ENCODE assay signal across 8 mouse cellular contexts in the genomic region with DNA sequence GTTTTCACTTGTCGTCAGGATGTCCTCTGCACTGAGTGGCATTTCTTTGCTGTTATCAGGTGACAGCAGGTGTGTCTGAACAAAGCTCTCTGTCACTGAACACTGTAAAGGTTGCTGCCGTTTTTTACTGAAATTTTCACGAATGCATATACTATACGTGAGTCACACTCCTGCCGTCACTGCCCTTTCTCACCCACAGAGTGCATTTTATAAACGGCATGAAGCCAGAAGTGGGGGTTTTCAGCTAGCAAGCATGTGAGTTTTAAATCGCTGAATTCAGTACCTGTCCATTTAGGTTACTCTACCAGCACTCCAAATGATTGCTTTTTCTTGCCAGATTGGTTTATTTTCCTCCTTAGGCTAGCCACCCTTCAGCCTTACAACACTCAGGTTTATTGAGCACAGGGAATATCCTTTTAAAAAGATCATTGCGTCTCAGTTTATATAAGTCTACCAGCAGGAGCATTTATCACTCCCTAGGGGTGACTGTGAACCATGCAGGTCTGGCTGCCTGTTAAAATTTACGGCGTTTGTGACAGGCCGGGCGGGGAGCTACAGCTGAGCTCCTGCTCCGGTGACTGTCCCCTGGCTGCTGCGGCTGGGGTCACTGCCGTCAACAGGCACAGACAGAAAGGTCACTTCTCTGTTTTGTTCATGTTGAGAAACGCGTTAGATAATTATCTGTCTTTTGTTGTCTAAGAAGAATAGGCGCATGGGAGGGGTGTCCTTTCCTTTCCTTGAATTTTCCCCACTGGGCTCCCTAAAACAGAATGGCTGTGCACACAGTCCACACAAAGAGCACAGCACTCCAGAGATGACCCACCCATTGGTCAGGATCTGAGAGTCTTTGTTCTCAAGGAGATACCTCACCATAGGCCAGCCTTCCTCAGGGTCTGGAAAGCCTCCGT.
DNase-seq lines count a peak whose midpoint lies in the region; ATAC-seq and TF ChIP-seq lines count a peak whose summit lies in the region.

No protein-coding gene starts in this region.

- peak; percentile 57 for TF ChIP-seq EP300 in lung, postnatal 0 days (IDR thresholded peaks at IDR 0.05)

- H3K27me3 ChIP-seq in forebrain, embryonic 15.5 days, result no peaks in the 10 kb centered on the region
- no peaks in the 10 kb centered on the region for H3K27me3 ChIP-seq in intestine, embryonic 14.5 days (replicated peaks; ENCODE audit: control insufficient read depth, insufficient read depth, low read length)
- no peaks in the 10 kb centered on the region for H3K27me3 ChIP-seq in lung, postnatal 0 days (replicated peaks; ENCODE audit: insufficient read depth, low read length)

- TF ChIP-seq CTCF in lung, postnatal 0 days (IDR thresholded peaks at IDR 0.05), result peak; percentile 43

- DNase-seq in heart, adult 8-10 months (ENCODE audit: low spot score), result peak; percentile 64
- no peak for DNase-seq in heart, postnatal 4 days
- DNase-seq in intestine, embryonic 14.5 days (ENCODE audit: low spot score), result no peak
- peak; percentile 58 for DNase-seq in lung, postnatal 0 days (ENCODE audit: low spot score)
- DNase-seq in yolk sac, embryonic 10.5 days (ENCODE audit: low spot score), result peak; percentile 15
- no peak for DNase-seq in spleen, postnatal 36 days (ENCODE audit: low spot score in 2 of 2)
- no peak for DNase-seq in layer of hippocampus, adult 9-11 months

- H3K9ac ChIP-seq in forebrain, embryonic 15.5 days (replicated peaks), result no peak overlapping the region
- no peak overlapping the region for H3K9ac ChIP-seq in intestine, embryonic 14.5 days (ENCODE audit: low read length)
- H3K9ac ChIP-seq in lung, postnatal 0 days (replicated peaks; ENCODE audit: low read depth), result no peak overlapping the region

- H3K4me3 ChIP-seq in forebrain, embryonic 15.5 days, result no peak overlapping the region
- H3K4me3 ChIP-seq in intestine, embryonic 14.5 days (ENCODE audit: low read depth, low read length), result no peak overlapping the region
- H3K4me3 ChIP-seq in lung, postnatal 0 days (ENCODE audit: low read depth, low read length), result no peak overlapping the region

- H3K4me2 ChIP-seq in forebrain, embryonic 15.5 days (replicated peaks), result no peak overlapping the region
- no peak overlapping the region for H3K4me2 ChIP-seq in intestine, embryonic 14.5 days (ENCODE audit: low read length)
- H3K4me2 ChIP-seq in lung, postnatal 0 days (replicated peaks; ENCODE audit: low read depth, low read length), result no peak overlapping the region

- H3K27ac ChIP-seq in forebrain, embryonic 15.5 days (replicated peaks), result no peak overlapping the region
- 0 out of 2 replicates have a peak overlapping the region, but pooled peaks have one; percentile 7 for H3K27ac ChIP-seq in intestine, embryonic 14.5 days (ENCODE audit: low read depth)
- H3K27ac ChIP-seq in lung, postnatal 0 days (ENCODE audit: low read length), result peak overlapping the region; percentile 89

- peaks cover 16% of the 10 kb centered on the region for H3K4me1 ChIP-seq in forebrain, embryonic 15.5 days
- H3K4me1 ChIP-seq in intestine, embryonic 14.5 days (replicated peaks; ENCODE audit: control insufficient read depth, insufficient read depth, low read length), result peaks cover 16% of the 10 kb centered on the region
- peaks cover 21% of the 10 kb centered on the region; the same call in 1 of the 2 replicates for H3K4me1 ChIP-seq in lung, postnatal 0 days (ENCODE audit: insufficient read depth, low read depth, low read length)

- no peaks in the 10 kb centered on the region for H3K9me3 ChIP-seq in forebrain, embryonic 15.5 days
- no peaks in the 10 kb centered on the region for H3K9me3 ChIP-seq in intestine, embryonic 14.5 days (ENCODE audit: control insufficient read depth, low read length)
- H3K9me3 ChIP-seq in lung, postnatal 0 days (ENCODE audit: low read length), result no peaks in the 10 kb centered on the region

- WGBS in forebrain, embryonic 15.5 days, result 36% methylated on average over 19 of the region's 19 CpGs
- 24% methylated on average over 19 of the region's 19 CpGs for WGBS in intestine, embryonic 14.5 days
- 28% methylated on average over 19 of the region's 19 CpGs for WGBS in lung, postnatal 0 days

- H3K36me3 ChIP-seq in forebrain, embryonic 15.5 days, result no peaks in the 10 kb centered on the region
- H3K36me3 ChIP-seq in intestine, embryonic 14.5 days (ENCODE audit: control insufficient read depth, insufficient read depth, low read length), result no peaks in the 10 kb centered on the region
- no peaks in the 10 kb centered on the region for H3K36me3 ChIP-seq in lung, postnatal 0 days (ENCODE audit: insufficient read depth, low read length)

- peak; percentile 75 for ATAC-seq in forebrain, embryonic 15.5 days (replicated peaks)
- ATAC-seq in intestine, embryonic 14.5 days (replicated peaks; ENCODE audit: low FRiP score, low TSS enrichment, low read depth), result peak; percentile 57; the same call in 1 of the 2 replicates
- ATAC-seq in lung, postnatal 0 days, result peak; percentile 56

Comparison
In these comparisons a context has a peak if more than half of its experiments do, and no peak if none do; other contexts are left out.
1. DNase-seq: peak in heart, adult 8-10 months (single experiment), lung, postnatal 0 days (single experiment) and yolk sac, embryonic 10.5 days (single experiment); none in heart, postnatal 4 days (single experiment), intestine, embryonic 14.5 days (single experiment), spleen, postnatal 36 days (0 of 2) and layer of hippocampus, adult 9-11 months (single experiment).
2. Peak in every context shown above with its lines, with median percentiles within 50 percentile points of each other: ATAC-seq.